Mouse (Mus musculus): ENCODE results near the gene Wfdc8. TPM values are rescaled to one million over a fixed set of nuclear protein-coding genes. Genes with fewer than 3 reads are reported as not detected.

Wfdc8 gene
- polyA plus RNA-seq, 1 experiment from 2014 or later: not detected

DNA sequence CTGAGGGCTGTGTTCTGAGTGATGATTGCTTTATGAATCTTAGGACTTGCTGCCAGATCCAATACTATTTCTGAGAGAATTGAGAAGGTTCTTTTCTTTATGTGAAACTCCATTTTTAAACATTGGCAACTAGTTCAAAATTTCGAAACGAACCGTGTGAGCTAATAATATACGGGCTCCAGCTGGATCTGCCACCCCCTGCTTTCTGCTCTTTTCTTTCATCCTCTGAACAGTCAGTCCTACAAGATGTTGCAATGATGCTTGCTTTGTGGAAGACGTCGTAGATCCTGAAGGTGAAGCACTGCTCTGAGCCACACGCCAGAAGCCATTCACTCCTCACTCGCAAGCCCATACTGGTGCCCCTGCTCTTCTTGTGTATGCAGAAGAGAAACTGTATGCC is 55.0 kb downstream of the Wfdc8 start:
- no peaks in the 10 kb centered on the region for H3K9me3 ChIP-seq
- no peak overlapping the region for H3K4me3 ChIP-seq
- H3K36me3 ChIP-seq: no peaks in the 10 kb centered on the region
- H3K4me1 ChIP-seq: peaks cover 18% of the 10 kb centered on the region
- H3K27me3 ChIP-seq (ENCODE audit: insufficient read depth, poor library complexity, severe bottlenecking): peaks cover 33% of the 10 kb centered on the region
- 79% methylated on average over 8 of the region's 8 CpGs for WGBS
- DNase-seq (ENCODE audit: low spot score): no peak
- no peak overlapping the region for H3K27ac ChIP-seq

DNA sequence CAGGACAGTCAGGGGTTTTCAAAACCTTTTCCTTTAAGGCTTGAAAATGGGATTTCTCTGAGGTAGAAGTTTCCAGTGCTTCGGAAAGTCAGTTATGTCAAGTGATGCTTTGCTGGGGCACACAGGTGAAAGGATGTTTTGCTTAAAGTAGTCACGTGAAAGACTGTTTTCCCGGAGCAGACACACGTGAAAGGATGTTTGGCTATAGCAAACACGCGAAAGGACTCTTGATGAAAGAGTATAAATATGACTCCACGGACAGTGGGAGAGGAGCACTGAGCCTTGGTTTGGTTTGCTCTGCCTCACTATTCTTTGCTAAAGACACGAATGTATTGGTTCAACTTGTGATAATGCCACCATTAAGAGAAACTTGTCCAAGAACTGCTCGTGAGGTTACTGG is 61.9 kb downstream of the Wfdc8 start:
- peaks cover 20% of the 10 kb centered on the region; the same call in 1 of the 2 replicates for H3K27me3 ChIP-seq (ENCODE audit: insufficient read depth, poor library complexity, severe bottlenecking)
- no peak overlapping the region for H3K27ac ChIP-seq
- H3K36me3 ChIP-seq: no peaks in the 10 kb centered on the region
- no peak overlapping the region for H3K4me3 ChIP-seq
- DNase-seq (ENCODE audit: low spot score): no peak
- peaks cover 9% of the 10 kb centered on the region for H3K4me1 ChIP-seq
- H3K9me3 ChIP-seq: no peaks in the 10 kb centered on the region
- 83% methylated on average over 9 of the region's 9 CpGs for WGBS

GRCm38 (mm10) chr2:164550895-164551269 is 62.5 kb downstream of the Wfdc8 start:
- no peak overlapping the region for H3K27ac ChIP-seq
- no peak overlapping the region for H3K4me3 ChIP-seq
- 70% methylated on average over 2 of the region's 2 CpGs for WGBS
- H3K27me3 ChIP-seq (ENCODE audit: insufficient read depth, poor library complexity, severe bottlenecking): peaks cover 20% of the 10 kb centered on the region; the same call in 1 of the 2 replicates
- H3K9me3 ChIP-seq: no peaks in the 10 kb centered on the region
- no peak for DNase-seq (ENCODE audit: low spot score)
- H3K36me3 ChIP-seq: no peaks in the 10 kb centered on the region
- peaks cover 9% of the 10 kb centered on the region for H3K4me1 ChIP-seq

DNA sequence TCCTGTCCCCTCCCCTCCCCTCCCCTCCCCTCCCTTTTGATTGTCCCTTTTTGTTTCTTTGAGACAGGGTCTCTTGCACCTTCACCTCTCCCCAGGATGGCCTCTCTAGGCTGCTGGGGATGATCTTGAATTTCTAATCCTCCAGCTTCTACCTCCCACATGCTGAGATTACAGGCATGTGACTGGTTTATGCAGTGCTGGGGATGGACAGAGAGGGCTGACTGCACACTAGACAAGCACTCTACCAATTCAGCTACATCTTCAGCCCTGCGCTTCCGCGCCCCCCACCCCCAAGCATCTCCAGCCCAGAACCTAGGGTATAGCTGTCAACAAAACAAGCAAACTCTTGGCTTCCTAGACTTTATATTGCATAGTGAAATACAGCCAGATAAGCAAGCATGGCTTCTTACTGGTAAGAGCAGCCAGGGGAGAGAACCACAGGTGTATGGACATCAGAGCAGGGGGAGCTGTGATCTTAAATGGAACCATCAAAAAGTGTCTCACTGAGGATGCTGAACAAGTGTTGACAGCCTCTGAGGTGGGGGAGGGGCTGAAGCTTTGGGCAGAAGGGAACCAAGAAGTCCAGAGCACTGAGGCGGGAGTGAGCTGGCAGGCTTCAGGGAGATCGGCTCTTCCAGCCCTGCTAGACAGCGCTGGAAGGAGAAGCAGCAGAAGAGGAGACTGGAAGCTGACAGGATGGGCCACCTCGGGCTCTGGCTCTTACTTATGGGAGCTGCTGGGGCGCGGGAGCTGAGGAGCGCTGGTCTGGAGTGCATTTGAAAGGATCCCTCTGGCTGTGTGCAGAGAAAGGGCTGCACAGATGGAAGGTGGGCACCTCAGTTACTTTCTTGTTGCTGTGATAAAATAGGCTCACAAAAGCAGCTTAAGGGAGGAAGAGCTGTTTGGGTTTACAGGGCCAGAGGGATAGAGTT is 63.2 kb downstream of the Wfdc8 start:
- Histone ChIP-seq H3K9me3 (no peaks in the 10 kb centered on the region), H3K36me3 (no peaks in the 10 kb centered on the region), H3K27ac (no peak overlapping the region; the same call in 1 of the 2 replicates), H3K27me3 (ENCODE audit: insufficient read depth, poor library complexity, severe bottlenecking) (peaks cover 20% of the 10 kb centered on the region; the same call in 1 of the 2 replicates), H3K4me1 (peaks cover 9% of the 10 kb centered on the region), H3K4me3 (0 out of 2 replicates have a peak overlapping the region, but pooled peaks have one; percentile 2)
- WGBS: 19% methylated on average over 10 of the region's 10 CpGs
- no peak for DNase-seq (ENCODE audit: low spot score)

DNA sequence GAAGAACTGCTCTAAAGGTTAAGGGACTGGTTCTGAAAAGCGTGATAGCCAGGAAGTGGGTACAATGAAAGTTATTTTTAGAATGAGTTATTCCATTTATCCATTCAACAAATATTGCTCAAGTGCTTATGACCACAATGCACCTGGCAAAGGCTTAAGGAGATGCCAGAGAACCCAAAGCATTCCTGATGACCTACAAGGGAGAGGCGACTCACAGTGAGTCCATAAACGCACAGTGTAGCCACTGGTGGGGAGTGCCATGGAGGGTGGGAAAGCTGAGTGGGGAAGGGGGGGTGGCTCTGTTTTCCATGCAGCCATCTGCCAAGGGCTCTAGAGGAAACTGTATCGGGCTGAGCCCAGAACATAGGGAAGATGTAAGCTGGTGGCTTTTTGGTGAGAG is 64.1 kb downstream of the Wfdc8 start:
- WGBS: 34% methylated on average over 4 of the region's 4 CpGs

More for the DNA sequence above, 64.1 kb downstream of the Wfdc8 start:
- no peak overlapping the region for H3K27ac ChIP-seq
- H3K9me3 ChIP-seq: no peaks in the 10 kb centered on the region
- no peaks in the 10 kb centered on the region for H3K36me3 ChIP-seq
- DNase-seq (ENCODE audit: low spot score): no peak
- H3K27me3 ChIP-seq (ENCODE audit: insufficient read depth, poor library complexity, severe bottlenecking): peaks cover 20% of the 10 kb centered on the region; the same call in 1 of the 2 replicates
- no peak overlapping the region for H3K4me3 ChIP-seq
- H3K4me1 ChIP-seq: peaks cover 13% of the 10 kb centered on the region

Other genes with a start within 250 kb of the Wfdc8 start
- 0.92 TPM in 1 of 2 replicates, not detected in the other for gene Slpi, start 224.5 kb downstream of the Wfdc8 start, polyA plus RNA-seq (2016; fragmentation: Nextera tagmentation; extraction: Ambion mirVana)
- 0.02 and 0.08 TPM in 2 replicates for gene Rbpjl, start 210.5 kb downstream of the Wfdc8 start, polyA plus RNA-seq (2016; fragmentation: Nextera tagmentation; extraction: Ambion mirVana)
- 0.76 and 1.2 TPM in 2 replicates for gene Matn4, start 208.5 kb downstream of the Wfdc8 start, polyA plus RNA-seq (2016; fragmentation: Nextera tagmentation; extraction: Ambion mirVana)
- gene Sdc4, start 169.7 kb downstream of the Wfdc8 start, polyA plus RNA-seq (2016; fragmentation: Nextera tagmentation; extraction: Ambion mirVana): 37.3 and 37.8 TPM in 2 replicates
- gene Sys1, start 156.7 kb downstream of the Wfdc8 start, polyA plus RNA-seq (2016; fragmentation: Nextera tagmentation; extraction: Ambion mirVana): 41.2 and 52.5 TPM in 2 replicates
- gene Gm20458, start 152.7 kb downstream of the Wfdc8 start, polyA plus RNA-seq (2016; fragmentation: Nextera tagmentation; extraction: Ambion mirVana): 10.3 and 11.7 TPM in 2 replicates
- gene Trp53tg5, start 139.9 kb downstream of the Wfdc8 start, polyA plus RNA-seq (2016; fragmentation: Nextera tagmentation; extraction: Ambion mirVana): not detected in 2 replicates
- 7.4 and 16.5 TPM in 2 replicates for gene Dbndd2, start 127.5 kb downstream of the Wfdc8 start, polyA plus RNA-seq (2016; fragmentation: Nextera tagmentation; extraction: Ambion mirVana)
- gene Pigt, start 116.1 kb downstream of the Wfdc8 start, polyA plus RNA-seq (2016; fragmentation: Nextera tagmentation; extraction: Ambion mirVana): 51.0 and 59.1 TPM in 2 replicates
- gene Wfdc2, start 51.2 kb downstream of the Wfdc8 start, polyA plus RNA-seq (2016; fragmentation: Nextera tagmentation; extraction: Ambion mirVana): 11.1 and 28.0 TPM in 2 replicates
- not detected in 2 replicates for gene Spint3, start 40.2 kb downstream of the Wfdc8 start, polyA plus RNA-seq (2016; fragmentation: Nextera tagmentation; extraction: Ambion mirVana)
- gene Wfdc6a, start 28.2 kb downstream of the Wfdc8 start, polyA plus RNA-seq (2016; fragmentation: Nextera tagmentation; extraction: Ambion mirVana): not detected in 2 replicates
- not detected in 2 replicates for gene Eppin, start 20.0 kb downstream of the Wfdc8 start, polyA plus RNA-seq (2016; fragmentation: Nextera tagmentation; extraction: Ambion mirVana)
- gene Wfdc6b, start 104 bp downstream of the Wfdc8 start, polyA plus RNA-seq (2016; fragmentation: Nextera tagmentation; extraction: Ambion mirVana): not detected in 2 replicates
- gene Wfdc16, start 25.2 kb upstream of the Wfdc8 start, polyA plus RNA-seq (2016; fragmentation: Nextera tagmentation; extraction: Ambion mirVana): not detected in 2 replicates
- not detected in 2 replicates for gene Wfdc10, start 42.4 kb upstream of the Wfdc8 start, polyA plus RNA-seq (2016; fragmentation: Nextera tagmentation; extraction: Ambion mirVana)
- not detected in 2 replicates for gene Wfdc9, start 43.0 kb upstream of the Wfdc8 start, polyA plus RNA-seq (2016; fragmentation: Nextera tagmentation; extraction: Ambion mirVana)
- not detected in 2 replicates for gene Wfdc11, start 60.5 kb upstream of the Wfdc8 start, polyA plus RNA-seq (2016; fragmentation: Nextera tagmentation; extraction: Ambion mirVana)
- gene Wfdc13, start 71.5 kb upstream of the Wfdc8 start, polyA plus RNA-seq (2016; fragmentation: Nextera tagmentation; extraction: Ambion mirVana): not detected in 2 replicates
- gene Spint4, start 84.9 kb upstream of the Wfdc8 start, polyA plus RNA-seq (2016; fragmentation: Nextera tagmentation; extraction: Ambion mirVana): not detected in 2 replicates
- gene Spint5, start 101.7 kb upstream of the Wfdc8 start, polyA plus RNA-seq (2016; fragmentation: Nextera tagmentation; extraction: Ambion mirVana): not detected in 2 replicates
- 0.43 and 0.49 TPM in 2 replicates for gene Wfdc3, start 132.3 kb upstream of the Wfdc8 start, polyA plus RNA-seq (2016; fragmentation: Nextera tagmentation; extraction: Ambion mirVana)
- gene Dnttip1, start 132.4 kb upstream of the Wfdc8 start, polyA plus RNA-seq (2016; fragmentation: Nextera tagmentation; extraction: Ambion mirVana): 60.3 and 76.6 TPM in 2 replicates
- 496 and 550 TPM in 2 replicates for gene Ube2c, start 156.3 kb upstream of the Wfdc8 start, polyA plus RNA-seq (2016; fragmentation: Nextera tagmentation; extraction: Ambion mirVana)
- gene Tnnc2, start 166.3 kb upstream of the Wfdc8 start, polyA plus RNA-seq (2016; fragmentation: Nextera tagmentation; extraction: Ambion mirVana): 0.67 TPM in 1 of 2 replicates, not detected in the other
- gene Snx21, start 172.2 kb upstream of the Wfdc8 start, polyA plus RNA-seq (2016; fragmentation: Nextera tagmentation; extraction: Ambion mirVana): 19.1 and 29.5 TPM in 2 replicates
- 17.8 and 21.5 TPM in 2 replicates for gene Acot8, start 191.3 kb upstream of the Wfdc8 start, polyA plus RNA-seq (2016; fragmentation: Nextera tagmentation; extraction: Ambion mirVana)
- 7.7 and 9.7 TPM in 2 replicates for gene Zswim3, start 191.5 kb upstream of the Wfdc8 start, polyA plus RNA-seq (2016; fragmentation: Nextera tagmentation; extraction: Ambion mirVana)
- gene Zswim1, start 209.1 kb upstream of the Wfdc8 start, polyA plus RNA-seq (2016; fragmentation: Nextera tagmentation; extraction: Ambion mirVana): 13.7 and 14.3 TPM in 2 replicates
- 0.38 TPM in 1 of 2 replicates, not detected in the other for gene Spata25, start 214.9 kb upstream of the Wfdc8 start, polyA plus RNA-seq (2016; fragmentation: Nextera tagmentation; extraction: Ambion mirVana)
- 138 and 149 TPM in 2 replicates for gene Ctsa, start 219.2 kb upstream of the Wfdc8 start, polyA plus RNA-seq (2016; fragmentation: Nextera tagmentation; extraction: Ambion mirVana)
- 28.2 and 55.0 TPM in 2 replicates for gene Neurl2, start 219.8 kb upstream of the Wfdc8 start, polyA plus RNA-seq (2016; fragmentation: Nextera tagmentation; extraction: Ambion mirVana)
- gene Pltp, start 244.1 kb upstream of the Wfdc8 start, polyA plus RNA-seq (2016; fragmentation: Nextera tagmentation; extraction: Ambion mirVana): 8.1 and 12.6 TPM in 2 replicates

All from heart, embryonic 10.5 days (tissue).